Mouse (Mus musculus) adrenal gland, adult 18-20 months (tissue): ENCODE measurements at regions not wholly inside any gene's neighbourhood (a gene's known extent, or its start where the extent isn't known, plus 50 kb on each side); places are given as distances from the start of the nearest gene placed in this dataset.

Source experiments
- DNase-seq, 2 experiments: peaks; one replicate each; pipeline ENCODE4 v3.0.0; 2021 to 2022; ENCODE audit warnings: low spot score in 2 of 2

DNA sequence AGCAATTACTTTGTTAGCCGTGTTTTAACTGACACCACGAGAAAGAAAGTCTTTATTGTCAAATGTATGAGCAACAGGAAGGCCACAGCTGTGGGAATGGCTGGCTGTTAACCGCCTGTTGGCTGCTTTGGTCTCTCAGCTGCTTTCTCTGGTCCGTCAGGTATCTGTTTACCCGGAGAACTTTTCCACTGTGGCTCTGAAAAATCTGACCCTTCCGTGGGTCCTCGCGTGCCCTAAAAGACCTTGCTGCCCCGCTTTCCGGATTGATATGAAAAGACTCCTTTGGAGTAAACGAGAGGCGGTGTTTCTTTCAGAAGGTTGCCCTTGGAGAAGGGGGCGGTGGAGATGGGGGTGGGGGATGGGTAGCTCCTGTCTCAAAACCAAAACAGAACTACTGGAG is 75.9 kb downstream of the Sox14 start:
- no peak for DNase-seq

- DNase-seq = peak in 1 of 2 experiments; percentile 2
Measured at GRCm38 (mm10) chr9:99799387-99800021, 76.5 kb downstream of the Sox14 start.

DNA sequence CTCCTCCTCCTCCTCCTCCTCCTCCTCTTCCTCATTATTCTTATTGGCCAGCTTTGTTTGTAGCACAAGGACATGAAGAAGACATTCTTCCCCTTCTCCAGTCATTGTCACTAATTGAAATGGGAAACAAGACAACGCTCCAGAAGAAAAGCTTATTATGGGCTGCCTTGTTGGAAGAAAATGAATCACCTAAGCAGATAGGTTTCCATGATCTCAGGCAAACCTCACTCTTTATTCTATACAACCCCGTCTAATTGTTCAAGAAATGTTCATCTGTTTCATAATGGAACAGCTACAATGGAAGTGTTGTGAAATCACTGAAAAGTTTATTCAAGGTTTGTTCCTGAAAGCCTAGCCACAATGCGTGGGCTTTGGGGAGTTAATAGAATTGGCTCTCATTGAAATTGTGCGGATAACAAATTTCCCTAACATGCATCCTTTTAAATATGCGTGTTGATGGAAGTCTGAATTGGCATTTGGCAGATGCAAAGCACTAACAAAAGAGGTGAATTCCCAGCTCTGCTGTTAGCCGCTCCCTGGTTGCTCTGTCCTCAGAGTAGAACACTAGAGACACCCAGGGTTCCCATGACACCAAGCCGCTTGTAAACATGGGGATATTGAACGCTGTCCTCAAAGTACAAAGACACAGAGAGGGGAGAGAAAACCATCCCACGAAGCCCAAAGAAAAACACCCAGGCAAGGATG is 78.8 kb downstream of the Sox14 start:
- DNase-seq = no peak

GRCm38 (mm10) chr9:99792700-99793099 is 75.6 kb upstream of the Cldn18 start:
- DNase-seq = no peak

DNA sequence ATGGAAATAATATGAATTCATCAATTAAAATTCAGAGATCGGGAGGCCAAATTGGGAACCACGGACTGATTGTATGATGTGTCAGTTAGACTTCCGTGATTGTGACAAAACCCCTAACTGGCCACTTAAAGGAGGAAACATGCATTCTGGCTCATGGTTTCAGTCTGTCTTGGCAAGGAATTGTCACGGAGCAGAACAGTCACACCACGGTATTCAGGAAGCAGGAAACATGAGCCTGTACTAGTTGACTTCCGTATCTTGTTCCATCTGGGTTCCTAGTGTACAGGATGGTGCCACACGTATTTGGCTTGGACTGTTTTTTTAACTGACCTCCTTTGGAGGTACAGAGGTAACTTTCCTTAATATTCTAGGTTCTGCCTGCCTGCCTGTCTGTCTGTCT is 69.8 kb upstream of the Cldn18 start:
- DNase-seq = no peak

GRCm38 (mm10) chr9:99783156-99783555 is 66.1 kb upstream of the Cldn18 start:
- DNase-seq = no peak

- no peak for DNase-seq
Measured at GRCm38 (mm10) chr9:99782364-99783119, 65.5 kb upstream of the Cldn18 start.

GRCm38 (mm10) chr9:99778871-99779270 is 61.8 kb upstream of the Cldn18 start:
- no peak for DNase-seq

GRCm38 (mm10) chr9:99770696-99771095 is 53.6 kb upstream of the Cldn18 start:
- DNase-seq = no peak
